Mouse (Mus musculus) hematopoietic multipotent progenitor cell, adult 10-12 weeks (in vitro differentiated cells): ENCODE results near the gene Laptm4a. TPM values are rescaled to one million over a fixed set of nuclear protein-coding genes. Genes with fewer than 3 reads are reported as not detected.

Experiments used
- polyA plus RNA-seq: library from polyadenylated mRNA; stranded (reverse); fragments of >175 nt; gene quantifications from 2 replicates; pipeline ENCODE4 v1.2.3, GENCODE M21; 2012; ENCODE audit warnings: low replicate concordance

The Laptm4a gene
- polyA plus RNA-seq, result 9.7 and 43.7 TPM in 2 replicates

DNA sequence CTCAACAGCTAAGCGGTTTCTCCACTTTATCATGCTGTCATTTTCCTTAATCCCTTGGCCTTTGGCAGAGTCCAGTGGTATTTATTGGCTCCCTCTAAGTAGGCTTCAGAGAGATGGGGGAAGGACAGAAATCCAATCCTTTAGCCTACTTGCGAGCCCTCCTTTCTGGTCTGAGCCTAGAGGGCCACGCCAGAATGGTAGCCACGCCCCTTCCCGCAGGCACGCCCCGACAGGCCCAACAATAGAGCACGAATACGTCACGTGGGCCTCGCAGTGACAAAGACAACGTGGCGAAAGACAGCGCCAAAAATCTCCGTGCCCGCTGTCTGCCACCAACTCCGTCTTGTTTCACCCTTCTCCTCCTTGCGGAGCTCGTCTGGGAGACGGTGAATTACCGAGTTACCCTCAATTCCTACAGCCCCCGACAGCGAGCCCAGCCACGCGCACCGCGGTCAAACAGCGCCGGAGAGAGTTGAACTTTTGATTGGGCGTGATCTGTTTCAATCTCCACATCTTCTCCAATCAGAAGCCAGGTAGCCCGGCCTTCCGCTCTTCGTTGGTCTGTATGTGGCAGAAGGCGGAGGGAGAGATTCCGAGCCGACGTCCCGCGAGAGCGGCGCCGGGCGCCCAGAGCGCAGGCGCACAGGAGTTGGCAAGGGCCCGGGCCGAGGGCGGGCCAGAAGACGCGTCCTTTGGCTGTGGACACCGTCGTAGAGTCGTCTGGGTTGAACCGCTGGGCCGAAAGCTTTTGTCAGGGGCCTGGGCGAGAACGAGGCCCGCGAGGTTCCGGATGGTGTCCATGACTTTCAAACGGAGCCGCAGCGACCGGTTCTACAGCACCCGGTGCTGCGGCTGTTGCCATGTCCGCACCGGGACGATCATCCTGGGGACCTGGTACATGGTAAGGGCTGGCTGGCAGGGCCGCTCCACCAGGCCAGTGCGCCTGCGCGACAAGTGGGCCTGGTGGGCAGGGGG, at the start of gene Laptm4a:
Laptm4a (plus strand) TSS at position 271 of the 975 bp plus-strand sequence.

DNA sequence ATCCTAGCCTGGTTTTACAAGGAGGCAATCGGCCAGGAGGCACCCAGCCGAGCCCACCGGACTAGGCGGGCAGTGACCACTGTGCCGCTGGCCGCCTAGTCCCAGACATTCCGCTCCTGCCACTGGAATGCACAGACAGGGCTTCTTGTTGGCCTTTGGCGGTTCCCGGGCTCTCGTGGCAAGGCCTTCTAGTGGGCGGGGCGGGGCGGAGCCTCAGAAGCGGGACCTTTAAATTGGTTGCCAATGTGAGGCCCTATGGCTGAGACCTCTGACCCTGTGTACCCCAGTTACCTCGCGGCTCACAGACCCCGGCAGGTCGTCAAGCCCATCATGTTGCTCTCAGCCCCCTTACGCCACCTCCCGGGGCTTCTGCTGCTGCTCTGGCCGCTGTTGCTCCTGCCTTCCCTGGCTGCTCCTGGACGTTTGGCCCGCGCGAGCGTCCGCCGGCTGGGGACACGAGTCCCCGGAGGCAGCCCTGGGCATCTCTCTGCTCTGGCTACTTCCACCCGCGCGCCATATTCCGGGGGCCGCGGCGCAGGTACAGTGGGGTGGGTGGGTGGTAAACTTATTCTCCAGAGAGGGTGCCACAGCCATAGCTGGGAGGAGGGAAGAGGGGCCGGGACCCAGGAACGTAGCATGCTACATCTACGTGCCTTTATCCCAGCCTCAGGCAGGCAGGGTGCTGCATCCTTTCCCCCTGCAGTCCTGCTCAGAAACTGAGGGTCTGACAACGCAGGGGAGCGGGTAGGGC, 26.4 kb downstream of the Laptm4a start, which contains the start of gene Matn3:
Matn3 (plus strand) TSS at position 216 of the 751 bp plus-strand sequence.

DNA sequence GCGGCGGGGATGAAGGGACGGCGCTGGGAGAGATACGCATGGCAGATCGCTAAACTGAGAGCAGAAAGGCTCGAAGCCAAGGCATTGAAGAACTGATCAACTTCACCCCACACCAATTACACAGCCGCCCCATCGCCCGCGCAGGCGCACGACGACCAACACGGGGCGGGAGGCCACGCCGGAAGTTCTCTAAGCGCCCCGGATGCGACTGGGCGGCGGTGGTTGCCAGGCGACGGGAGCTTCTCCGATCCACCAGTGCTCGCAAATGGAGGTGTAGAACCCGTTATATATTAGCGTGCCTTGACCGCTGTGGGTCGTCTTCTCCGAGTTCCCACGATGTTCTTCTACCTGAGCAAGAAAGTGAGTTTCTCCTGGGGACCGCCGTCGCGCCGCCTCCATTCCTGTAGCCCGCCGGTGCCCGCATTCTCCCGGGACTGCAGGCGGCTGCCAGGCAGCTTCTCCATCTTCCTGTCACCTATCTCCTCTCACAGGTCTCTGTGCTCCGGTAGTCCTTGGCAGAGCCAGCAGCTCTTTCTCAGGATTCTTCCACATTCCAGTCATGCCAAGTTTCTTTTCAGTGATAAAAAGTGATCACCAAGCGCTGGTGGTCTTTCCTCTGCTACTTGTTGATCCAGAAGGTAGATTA, 52.5 kb downstream of the Laptm4a start, which contains the start of gene Wdr35:
Wdr35 (plus strand) TSS at position 73 of the 646 bp plus-strand sequence.

Other genes with a start within 250 kb of the Laptm4a start
- 62.8 and 82.2 TPM in 2 replicates for gene Pum2, start 247.5 kb upstream of the Laptm4a start, polyA plus RNA-seq
- 41.4 and 57.6 TPM in 2 replicates for gene Sdc1, start 150.3 kb upstream of the Laptm4a start, polyA plus RNA-seq
- gene Matn3, start 26.3 kb downstream of the Laptm4a start, polyA plus RNA-seq, result not detected in 2 replicates
- 0.12 and 0.37 TPM in 2 replicates for gene Wdr35, start 52.2 kb downstream of the Laptm4a start, polyA plus RNA-seq
- gene Ttc32, start 108.3 kb downstream of the Laptm4a start, polyA plus RNA-seq, result 19.9 and 33.3 TPM in 2 replicates